In genomic region chr6:116980349-116980995, GRCm38 (mm10) we compare ENCODE assay signal across 8 mouse cellular contexts.
DNase-seq lines count a peak whose midpoint lies in the region; ATAC-seq lines count a peak whose summit lies in the region.

No protein-coding gene starts in this region.

- DNase-seq in frontal cortex, postnatal 10 days (ENCODE audit: low spot score in 2 of 2) = no peak
- peak; percentile 34 for DNase-seq in Muller cell, postnatal 12 days (ENCODE audit: inconsistent ontology term)
- DNase-seq in gastrocnemius, postnatal 14 days = peak; percentile 61
- no peak for DNase-seq in right cerebral cortex, postnatal 36 days (ENCODE audit: low spot score in 2 of 2)
- DNase-seq in cerebellum, adult 11 months = no peak

- peak overlapping the region; percentile 39; the same call in 1 of the 2 replicates for H3K27ac ChIP-seq in intestine, embryonic 16.5 days (ENCODE audit: low read length)
- no peak overlapping the region for H3K27ac ChIP-seq in neural tube, embryonic 14.5 days (ENCODE audit: low read depth, low read length)

- intact Hi-C loops in gastrocnemius, postnatal 14 days (cut with DNase I; ENCODE audit: low total_unique reads) = no loop called here

- no peaks in the 10 kb centered on the region for H3K36me3 ChIP-seq in intestine, embryonic 16.5 days (ENCODE audit: control insufficient read depth, insufficient read depth, low read length)
- H3K36me3 ChIP-seq in neural tube, embryonic 14.5 days (ENCODE audit: control insufficient read depth, insufficient read depth, low read length) = no peaks in the 10 kb centered on the region

- WGBS in intestine, embryonic 16.5 days = 19% methylated on average over 10 of the region's 10 CpGs
- WGBS in neural tube, embryonic 14.5 days = 8% methylated on average over 10 of the region's 10 CpGs

- no peaks in the 10 kb centered on the region for H3K9me3 ChIP-seq in intestine, embryonic 16.5 days (ENCODE audit: control insufficient read depth, low read length)
- H3K9me3 ChIP-seq in neural tube, embryonic 14.5 days (ENCODE audit: control insufficient read depth, low read length) = no peaks in the 10 kb centered on the region

- peak; percentile 65; the same call in 1 of the 2 replicates for ATAC-seq in frontal cortex, adult (ENCODE audit: low TSS enrichment)
- ATAC-seq in intestine, embryonic 16.5 days = no peak
- peak; percentile 31; the same call in 1 of the 2 replicates for ATAC-seq in neural tube, embryonic 14.5 days (ENCODE audit: low read depth)

- H3K27me3 ChIP-seq in intestine, embryonic 16.5 days (replicated peaks; ENCODE audit: control insufficient read depth, insufficient read depth, low read length) = no peaks in the 10 kb centered on the region
- no peaks in the 10 kb centered on the region for H3K27me3 ChIP-seq in neural tube, embryonic 14.5 days (ENCODE audit: control insufficient read depth, insufficient read depth, low read length)

- H3K4me2 ChIP-seq in intestine, embryonic 16.5 days (ENCODE audit: low read depth, low read length) = 0 out of 2 replicates have a peak overlapping the region, but pooled peaks have one; percentile 6
- H3K4me2 ChIP-seq in neural tube, embryonic 14.5 days (ENCODE audit: low read depth, low read length) = no peak overlapping the region

- no peak overlapping the region for H3K4me3 ChIP-seq in intestine, embryonic 16.5 days (ENCODE audit: low read length)
- no peak overlapping the region for H3K4me3 ChIP-seq in neural tube, embryonic 14.5 days (ENCODE audit: low read depth, low read length)

- peaks cover 9% of the 10 kb centered on the region; the same call in 1 of the 2 replicates for H3K4me1 ChIP-seq in intestine, embryonic 16.5 days (ENCODE audit: control insufficient read depth, insufficient read depth, low read length)
- no peaks in the 10 kb centered on the region; the same call in 1 of the 2 replicates for H3K4me1 ChIP-seq in neural tube, embryonic 14.5 days (ENCODE audit: control insufficient read depth, insufficient read depth, low read length)

- no peak overlapping the region for H3K9ac ChIP-seq in intestine, embryonic 16.5 days (ENCODE audit: low read depth, low read length)
- no peak overlapping the region for H3K9ac ChIP-seq in neural tube, embryonic 14.5 days (replicated peaks; ENCODE audit: low read depth, low read length)

Comparison
In these comparisons a context has a peak if more than half of its experiments do, and no peak if none do; other contexts are left out.
1. DNase-seq: peak in Muller cell, postnatal 12 days (single experiment) and gastrocnemius, postnatal 14 days (single experiment); none in frontal cortex, postnatal 10 days (0 of 2), right cerebral cortex, postnatal 36 days (0 of 2) and cerebellum, adult 11 months (single experiment).